Mouse (Mus musculus): Measurements from ENCODE around the gene Frmpd3.

Gene Frmpd3

GRCm38 (mm10) chrX:140456279-140456731 is 114.2 kb downstream of the Frmpd3 start, which contains the start of gene Prps1:
TSS of gene Prps1 (plus strand) at chrX:140456613.
- DNase-seq (ENCODE audit: low read depth, low spot score) = peak; percentile 56

GRCm38 (mm10) chrX:140456751-140457491 is 114.9 kb downstream of the Frmpd3 start:
- no peak for DNase-seq (ENCODE audit: low read depth, low spot score)

- no peak for DNase-seq (ENCODE audit: low read depth, low spot score)
Measured at GRCm38 (mm10) chrX:140457502-140457901, 115.4 kb downstream of the Frmpd3 start.

GRCm38 (mm10) chrX:140478231-140478630 is 136.2 kb downstream of the Frmpd3 start:
- no peak for DNase-seq (ENCODE audit: low read depth, low spot score)

GRCm38 (mm10) chrX:140479171-140479570 is 137.1 kb downstream of the Frmpd3 start:
- no peak for DNase-seq (ENCODE audit: low read depth, low spot score)

All from WW6 (cell line).